Mouse (Mus musculus): ENCODE data around the gene Nxf1.

GRCm38 (mm10) chr19:8708954-8709353 is 47.9 kb upstream of the Nxf1 start:
- TF ChIP-seq CTCF (IDR thresholded peaks at IDR 0.05; ENCODE audit: low read depth, low read length) (no peak), POLR2A (IDR thresholded peaks at IDR 0.05; ENCODE audit: borderline replicate concordance, low read depth, low read length) (no peak)

All from bone marrow macrophage, adult 2 months (primary cell).